Mouse (Mus musculus): ENCODE results near the gene Gtpbp3. TPM values are rescaled to one million over a fixed set of nuclear protein-coding genes. Genes with fewer than 3 reads are reported as not detected.
A peak's percentile ranks its signal among the peaks of the same experiment; 100 is the strongest.

Gtpbp3 gene
- polyA plus RNA-seq, 1 experiment from 2014 or later, result 5.9 TPM

GRCm38 (mm10) chr8:71534263-71534810 lies 46.4 kb downstream of the Gtpbp3 start:
- peaks cover 5% of the 10 kb centered on the region for H3K27me3 ChIP-seq (ENCODE audit: control insufficient read depth, insufficient read depth, low read length)
- no peak overlapping the region for H3K4me2 ChIP-seq (ENCODE audit: low read depth, low read length)
- H3K36me3 ChIP-seq (ENCODE audit: control insufficient read depth, insufficient read depth, low read length), result no peaks in the 10 kb centered on the region
- no peak for ATAC-seq (ENCODE audit: low read depth)
- H3K9me3 ChIP-seq (ENCODE audit: control insufficient read depth, low read length), result no peaks in the 10 kb centered on the region
- no peak overlapping the region for H3K27ac ChIP-seq (ENCODE audit: low read depth, low read length)
- 38% methylated on average over 3 of the region's 3 CpGs for WGBS
- H3K9ac ChIP-seq (replicated peaks; ENCODE audit: low read depth, low read length), result no peak overlapping the region
- H3K4me1 ChIP-seq (ENCODE audit: control insufficient read depth, insufficient read depth, low read length), result no peaks in the 10 kb centered on the region
- no peak overlapping the region for H3K4me3 ChIP-seq (ENCODE audit: low read depth, low read length)

- Histone ChIP-seq H3K4me1 (ENCODE audit: control insufficient read depth, insufficient read depth, low read length) (no peaks in the 10 kb centered on the region), H3K27me3 (ENCODE audit: control insufficient read depth, insufficient read depth, low read length) (peaks cover 5% of the 10 kb centered on the region), H3K9ac (replicated peaks; ENCODE audit: low read depth, low read length) (no peak overlapping the region), H3K27ac (ENCODE audit: low read depth, low read length) (no peak overlapping the region), H3K9me3 (ENCODE audit: control insufficient read depth, low read length) (no peaks in the 10 kb centered on the region), H3K36me3 (ENCODE audit: control insufficient read depth, insufficient read depth, low read length) (no peaks in the 10 kb centered on the region), H3K4me3 (ENCODE audit: low read depth, low read length) (no peak overlapping the region), H3K4me2 (ENCODE audit: low read depth, low read length) (no peak overlapping the region)
- no peak for ATAC-seq (ENCODE audit: low read depth)
- 67% methylated on average over 5 of the region's 5 CpGs for WGBS
Measured at GRCm38 (mm10) chr8:71535663-71536062, 47.8 kb downstream of the Gtpbp3 start.

DNA sequence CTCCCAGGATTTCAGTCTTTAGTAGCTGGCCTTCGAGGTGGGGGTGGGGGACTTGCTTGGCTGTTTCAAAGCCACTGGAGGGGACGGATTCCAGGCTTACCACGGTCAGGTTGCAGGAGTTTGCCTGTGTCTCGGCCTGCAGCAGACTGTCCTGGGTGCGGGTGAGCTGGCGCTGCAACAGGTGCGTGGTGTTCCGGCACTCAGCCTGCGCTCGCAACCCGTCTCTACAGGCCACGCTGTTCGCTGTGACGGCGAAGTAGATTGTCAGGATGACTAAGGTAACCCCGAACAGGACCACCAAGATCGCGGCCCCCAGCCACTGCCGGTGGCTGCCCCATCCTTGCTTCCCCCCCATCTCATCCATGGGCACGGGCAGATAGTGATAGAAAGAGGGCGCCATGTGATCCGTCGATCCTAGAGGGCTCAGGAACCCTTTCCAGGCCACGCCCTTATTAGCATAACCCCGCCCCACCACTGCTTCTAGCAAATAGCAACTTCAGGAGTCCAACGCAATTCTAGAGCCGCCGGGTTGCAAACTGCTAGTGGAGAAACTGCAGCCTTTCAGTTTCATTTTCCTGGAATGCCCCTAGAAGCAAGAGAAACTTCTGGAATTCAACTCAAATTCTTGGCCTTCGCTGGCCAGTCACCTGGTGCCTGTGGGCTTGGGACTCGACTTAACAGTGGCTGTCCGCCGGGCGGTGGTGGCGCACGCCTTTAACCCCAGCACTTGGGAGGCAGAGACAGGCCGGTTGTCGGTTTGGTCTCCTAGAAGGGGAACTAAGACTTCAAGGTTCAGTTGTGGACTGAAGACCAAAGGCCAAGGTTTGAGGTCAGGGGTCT lies 49.3 kb downstream of the Gtpbp3 start, which contains the start of gene Bst2:
Bst2 (minus strand) TSS at position 429 of the 840 bp plus-strand sequence.
- no peaks in the 10 kb centered on the region for H3K36me3 ChIP-seq (ENCODE audit: control insufficient read depth, insufficient read depth, low read length)
- H3K27me3 ChIP-seq (ENCODE audit: control insufficient read depth, insufficient read depth, low read length), result peaks cover 5% of the 10 kb centered on the region
- peak; percentile 25; the same call in 1 of the 2 replicates for ATAC-seq (ENCODE audit: low read depth)
- H3K9ac ChIP-seq (replicated peaks; ENCODE audit: low read depth, low read length), result no peak within 1 kb of the TSS
- no peak within 1 kb of the TSS for H3K27ac ChIP-seq (ENCODE audit: low read depth, low read length)
- H3K4me1 ChIP-seq (ENCODE audit: control insufficient read depth, insufficient read depth, low read length), result no peaks in the 10 kb centered on the region
- H3K4me3 ChIP-seq (ENCODE audit: low read depth, low read length), result peak within 1 kb of the TSS; percentile 19; the same call in 1 of the 2 replicates
- WGBS, result 3% methylated on average over 37 of the region's 37 CpGs
- no peaks in the 10 kb centered on the region for H3K9me3 ChIP-seq (ENCODE audit: control insufficient read depth, low read length)
- H3K4me2 ChIP-seq (ENCODE audit: low read depth, low read length), result peak within 1 kb of the TSS; percentile 43

- peaks cover 9% of the 10 kb centered on the region; the same call in 1 of the 2 replicates for H3K36me3 ChIP-seq (ENCODE audit: control insufficient read depth, insufficient read depth, low read length)
- peak within 1 kb of the TSS; percentile 71 for H3K9ac ChIP-seq (replicated peaks; ENCODE audit: low read depth, low read length)
- no peaks in the 10 kb centered on the region for H3K27me3 ChIP-seq (ENCODE audit: control insufficient read depth, insufficient read depth, low read length)
- peaks cover 4% of the 10 kb centered on the region; the same call in 1 of the 2 replicates for H3K4me1 ChIP-seq (ENCODE audit: control insufficient read depth, insufficient read depth, low read length)
- peak within 1 kb of the TSS; percentile 91 for H3K4me2 ChIP-seq (ENCODE audit: low read depth, low read length)
- H3K4me3 ChIP-seq (ENCODE audit: low read depth, low read length), result peak within 1 kb of the TSS; percentile 57
- peak; percentile 96 for ATAC-seq (ENCODE audit: low read depth)
- peak within 1 kb of the TSS; percentile 44; the same call in 1 of the 2 replicates for H3K27ac ChIP-seq (ENCODE audit: low read depth, low read length)
- under 1% methylated on average over 55 of the region's 55 CpGs for WGBS
- H3K9me3 ChIP-seq (ENCODE audit: control insufficient read depth, low read length), result no peaks in the 10 kb centered on the region
Measured at GRCm38 (mm10) chr8:71542632-71543343, 54.9 kb downstream of the Gtpbp3 start, which contains the start of gene Mvb12a. Gene Mvb12a, plus strand, starts transcription at chr8:71542922.

DNA sequence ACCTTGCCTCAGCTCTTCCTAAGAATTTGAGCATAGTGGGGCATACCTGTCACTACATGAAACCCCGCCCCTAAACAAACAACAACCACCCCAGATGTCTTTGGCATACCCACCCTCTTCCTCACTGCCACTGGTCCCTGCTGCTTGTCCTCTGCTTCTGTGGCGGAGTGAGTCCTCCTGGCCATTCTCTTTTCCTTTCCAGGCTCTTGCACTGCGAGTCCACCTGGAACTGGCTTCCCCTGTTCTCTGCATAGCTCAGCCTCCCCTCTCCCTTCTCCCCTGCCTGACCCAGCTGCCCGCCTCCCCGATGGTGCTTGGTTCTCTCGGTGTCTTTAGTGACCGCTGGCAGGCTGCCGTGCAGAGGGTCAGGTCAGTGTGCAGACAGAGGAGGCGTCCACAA lies 55.9 kb downstream of the Gtpbp3 start:
- Histone ChIP-seq H3K9me3 (ENCODE audit: control insufficient read depth, low read length) (no peaks in the 10 kb centered on the region), H3K9ac (replicated peaks; ENCODE audit: low read depth, low read length) (no peak overlapping the region), H3K27me3 (ENCODE audit: control insufficient read depth, insufficient read depth, low read length) (no peaks in the 10 kb centered on the region), H3K36me3 (ENCODE audit: control insufficient read depth, insufficient read depth, low read length) (peaks cover 13% of the 10 kb centered on the region; the same call in 1 of the 2 replicates), H3K4me2 (ENCODE audit: low read depth, low read length) (peak overlapping the region; percentile 91), H3K4me1 (ENCODE audit: control insufficient read depth, insufficient read depth, low read length) (peaks cover 4% of the 10 kb centered on the region; the same call in 1 of the 2 replicates), H3K27ac (ENCODE audit: low read depth, low read length) (no peak overlapping the region), H3K4me3 (ENCODE audit: low read depth, low read length) (peak overlapping the region; percentile 57)
- no peak for ATAC-seq (ENCODE audit: low read depth)
- WGBS, result 85% methylated on average over 9 of the region's 9 CpGs

DNA sequence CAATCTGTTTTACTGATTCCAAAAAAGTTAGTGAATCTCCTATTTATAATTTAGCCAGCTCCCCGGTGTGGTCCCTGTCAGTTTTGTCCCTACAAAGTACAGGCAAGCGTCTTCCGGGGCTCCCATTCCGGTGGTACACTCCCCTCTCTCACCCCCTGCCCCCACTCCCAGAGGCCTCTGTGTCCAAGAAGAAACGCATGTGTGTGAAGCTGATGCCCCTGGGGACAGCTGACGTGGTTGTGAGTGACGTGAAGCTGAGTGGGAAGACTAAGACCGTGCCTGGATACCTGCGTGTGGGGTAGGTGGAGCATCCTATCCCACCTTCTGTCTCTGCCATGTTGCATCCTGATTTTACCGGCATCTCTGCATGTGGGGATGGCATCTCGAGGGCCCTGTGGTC lies 57.1 kb downstream of the Gtpbp3 start:
- H3K27me3 ChIP-seq (ENCODE audit: control insufficient read depth, insufficient read depth, low read length), result no peaks in the 10 kb centered on the region
- H3K4me2 ChIP-seq (ENCODE audit: low read depth, low read length), result no peak overlapping the region
- peaks cover 14% of the 10 kb centered on the region; the same call in 1 of the 2 replicates for H3K36me3 ChIP-seq (ENCODE audit: control insufficient read depth, insufficient read depth, low read length)
- ATAC-seq (ENCODE audit: low read depth), result no peak
- H3K27ac ChIP-seq (ENCODE audit: low read depth, low read length), result no peak overlapping the region
- peaks cover 4% of the 10 kb centered on the region; the same call in 1 of the 2 replicates for H3K4me1 ChIP-seq (ENCODE audit: control insufficient read depth, insufficient read depth, low read length)
- no peak overlapping the region for H3K4me3 ChIP-seq (ENCODE audit: low read depth, low read length)
- 93% methylated on average over 11 of the region's 11 CpGs for WGBS
- no peaks in the 10 kb centered on the region for H3K9me3 ChIP-seq (ENCODE audit: control insufficient read depth, low read length)
- H3K9ac ChIP-seq (replicated peaks; ENCODE audit: low read depth, low read length), result no peak overlapping the region

- Histone ChIP-seq H3K4me2 (ENCODE audit: low read depth, low read length) (no peak overlapping the region), H3K36me3 (ENCODE audit: control insufficient read depth, insufficient read depth, low read length) (peaks cover 14% of the 10 kb centered on the region; the same call in 1 of the 2 replicates), H3K4me1 (ENCODE audit: control insufficient read depth, insufficient read depth, low read length) (peaks cover 4% of the 10 kb centered on the region; the same call in 1 of the 2 replicates), H3K27ac (ENCODE audit: low read depth, low read length) (no peak overlapping the region), H3K9me3 (ENCODE audit: control insufficient read depth, low read length) (no peaks in the 10 kb centered on the region), H3K4me3 (ENCODE audit: low read depth, low read length) (no peak overlapping the region), H3K27me3 (ENCODE audit: control insufficient read depth, insufficient read depth, low read length) (no peaks in the 10 kb centered on the region), H3K9ac (replicated peaks; ENCODE audit: low read depth, low read length) (no peak overlapping the region)
- ATAC-seq (ENCODE audit: low read depth), result no peak
- 86% methylated on average over 7 of the region's 7 CpGs for WGBS
Measured at GRCm38 (mm10) chr8:71547590-71547989, 59.7 kb downstream of the Gtpbp3 start.

All from neural tube, embryonic 14.5 days (tissue).